Mouse (Mus musculus) megakaryocyte, embryonic 14.5 days (primary cell): Measurements from ENCODE around the gene Hells.

Source experiments
- FLI1 ChIP-seq: IDR thresholded peaks from 2 replicates; pipeline ENCODE4 v1.6.1; 2012; ENCODE audit warnings: low read length, inconsistent platforms, mixed read lengths
- GATA1 ChIP-seq: IDR thresholded peaks from 3 replicates; pipeline ENCODE4 v1.6.1; 2012; ENCODE audit warnings: mixed read lengths, low read length, inconsistent platforms, borderline replicate concordance

- TF ChIP-seq GATA1 (no peak), FLI1 (no peak)
Observed at GRCm38 (mm10) chr19:39005132-39005531, 74.4 kb downstream of the Hells start.
